Mouse (Mus musculus) G1E-ER4 (cell line): ENCODE data around the gene Mad2l2. TPM values are rescaled to one million over a fixed set of nuclear protein-coding genes. Genes with fewer than 3 reads are reported as not detected.

Source experiments
- GATA1 ChIP-seq: IDR thresholded peaks from one replicate; pipeline ENCODE4 v1.8.0; 2012; ENCODE audit warnings: low read length, inconsistent platforms
- polyA plus RNA-seq: library from polyadenylated mRNA; stranded (reverse); fragments of >175 nt; gene quantifications from 2 replicates; pipeline ENCODE4 v1.2.3, GENCODE M21; 2012

Mad2l2 gene
- polyA plus RNA-seq, 1 experiment: 35.5 TPM

GRCm38 (mm10) chr4:148095081-148095480 lies 35.1 kb upstream of the Mad2l2 start:
- no peak for TF ChIP-seq GATA1

GRCm38 (mm10) chr4:148097936-148098335 lies 32.2 kb upstream of the Mad2l2 start:
- TF ChIP-seq GATA1: no peak

- TF ChIP-seq GATA1: no peak
Measured at GRCm38 (mm10) chr4:148098666-148099065, 31.5 kb upstream of the Mad2l2 start.

GRCm38 (mm10) chr4:148101801-148102527 lies 28.2 kb upstream of the Mad2l2 start:
- no peak for TF ChIP-seq GATA1

- no peak for TF ChIP-seq GATA1
Measured at GRCm38 (mm10) chr4:148104146-148104545, 26.0 kb upstream of the Mad2l2 start.

GRCm38 (mm10) chr4:148107621-148108291 lies 22.4 kb upstream of the Mad2l2 start:
- TF ChIP-seq GATA1: no peak

GRCm38 (mm10) chr4:148108565-148109100 lies 21.6 kb upstream of the Mad2l2 start:
- TF ChIP-seq GATA1: no peak

- TF ChIP-seq GATA1: no peak
Measured at GRCm38 (mm10) chr4:148109215-148109614, 21.0 kb upstream of the Mad2l2 start.

GRCm38 (mm10) chr4:148112519-148112918 lies 17.7 kb upstream of the Mad2l2 start:
- TF ChIP-seq GATA1: no peak

GRCm38 (mm10) chr4:148114758-148115391 lies 15.3 kb upstream of the Mad2l2 start:
- TF ChIP-seq GATA1: no peak

GRCm38 (mm10) chr4:148115467-148115866 lies 14.7 kb upstream of the Mad2l2 start:
- TF ChIP-seq GATA1: no peak

- no peak for TF ChIP-seq GATA1
Measured at GRCm38 (mm10) chr4:148116657-148117056, 13.5 kb upstream of the Mad2l2 start.

GRCm38 (mm10) chr4:148117392-148117791 lies 12.8 kb upstream of the Mad2l2 start:
- no peak for TF ChIP-seq GATA1

GRCm38 (mm10) chr4:148120555-148120954 lies 9.6 kb upstream of the Mad2l2 start:
- TF ChIP-seq GATA1: no peak

GRCm38 (mm10) chr4:148121362-148121761 lies 8.8 kb upstream of the Mad2l2 start:
- no peak for TF ChIP-seq GATA1

GRCm38 (mm10) chr4:148121982-148122693 lies 8.0 kb upstream of the Mad2l2 start:
- TF ChIP-seq GATA1: no peak
